Mouse (Mus musculus): ENCODE measurements around the gene Coro1b. TPM values are rescaled to one million over a fixed set of nuclear protein-coding genes. Genes with fewer than 3 reads are reported as not detected.

Coro1b gene
- polyA plus RNA-seq, 1 experiment, result 314 TPM

DNA sequence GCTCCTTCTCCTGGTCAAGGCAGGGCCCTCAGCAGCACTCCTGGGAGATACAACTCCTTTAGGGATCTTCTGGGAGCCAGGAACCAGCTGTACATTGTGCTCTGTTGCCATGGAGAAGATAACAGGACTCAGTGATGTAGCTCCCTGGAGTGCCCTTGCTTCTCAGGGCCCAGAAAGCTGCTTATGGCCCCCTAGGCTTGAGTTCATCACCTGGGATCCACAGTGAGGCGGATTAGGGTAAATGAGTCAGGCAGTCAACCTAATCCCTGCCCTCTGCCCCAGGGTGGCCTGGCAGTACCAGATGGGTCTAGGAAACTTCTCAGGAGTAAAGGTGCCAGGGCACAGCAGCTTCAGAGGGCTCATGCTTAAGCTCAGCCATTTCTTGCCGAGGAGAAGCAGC, 9.0 kb upstream of the Coro1b start, which contains the start of gene Gpr152:
Gene Gpr152, plus strand, starts transcription at position 342 of the 400 bp plus-strand sequence.
- peaks cover 32% of the 10 kb centered on the region for H3K4me1 ChIP-seq (ENCODE audit: control insufficient read depth, insufficient read depth, low read length)
- H3K4me3 ChIP-seq (ENCODE audit: insufficient read depth, low read length), result no peak within 1 kb of the TSS
- TF ChIP-seq POLR2A (IDR thresholded peaks at IDR 0.05; ENCODE audit: borderline replicate concordance, low read depth, low read length), result no peak
- no peak for TF ChIP-seq CTCF (IDR thresholded peaks at IDR 0.05; ENCODE audit: low read depth, low read length)
- H3K27ac ChIP-seq (ENCODE audit: insufficient read depth, low read depth, low read length), result no peak within 1 kb of the TSS

DNA sequence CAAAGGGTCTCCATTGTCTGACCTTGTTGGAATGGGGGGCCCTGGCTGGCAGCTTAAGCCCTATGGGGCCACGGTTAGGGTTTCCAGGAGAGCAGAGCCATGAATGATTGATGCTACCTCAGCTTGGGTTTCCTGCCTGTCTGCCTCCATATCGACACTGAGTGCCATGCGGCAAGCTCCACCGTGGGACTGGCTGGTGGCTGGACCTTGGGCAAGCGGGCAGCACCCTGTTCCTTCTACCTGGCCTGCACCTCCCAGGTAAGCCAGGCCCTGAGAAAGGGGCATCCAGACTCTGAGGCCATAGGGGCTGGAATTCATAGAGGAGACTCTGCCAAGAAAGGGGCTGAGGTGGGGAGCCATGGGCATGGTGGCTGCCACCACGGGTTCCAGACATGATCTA, 8.3 kb upstream of the Coro1b start:
- Histone ChIP-seq H3K4me3 (ENCODE audit: insufficient read depth, low read length) (no peak overlapping the region), H3K4me1 (ENCODE audit: control insufficient read depth, insufficient read depth, low read length) (peaks cover 34% of the 10 kb centered on the region)
- TF ChIP-seq POLR2A (IDR thresholded peaks at IDR 0.05; ENCODE audit: borderline replicate concordance, low read depth, low read length), result no peak
- TF ChIP-seq CTCF (IDR thresholded peaks at IDR 0.05; ENCODE audit: low read depth, low read length), result no peak

DNA sequence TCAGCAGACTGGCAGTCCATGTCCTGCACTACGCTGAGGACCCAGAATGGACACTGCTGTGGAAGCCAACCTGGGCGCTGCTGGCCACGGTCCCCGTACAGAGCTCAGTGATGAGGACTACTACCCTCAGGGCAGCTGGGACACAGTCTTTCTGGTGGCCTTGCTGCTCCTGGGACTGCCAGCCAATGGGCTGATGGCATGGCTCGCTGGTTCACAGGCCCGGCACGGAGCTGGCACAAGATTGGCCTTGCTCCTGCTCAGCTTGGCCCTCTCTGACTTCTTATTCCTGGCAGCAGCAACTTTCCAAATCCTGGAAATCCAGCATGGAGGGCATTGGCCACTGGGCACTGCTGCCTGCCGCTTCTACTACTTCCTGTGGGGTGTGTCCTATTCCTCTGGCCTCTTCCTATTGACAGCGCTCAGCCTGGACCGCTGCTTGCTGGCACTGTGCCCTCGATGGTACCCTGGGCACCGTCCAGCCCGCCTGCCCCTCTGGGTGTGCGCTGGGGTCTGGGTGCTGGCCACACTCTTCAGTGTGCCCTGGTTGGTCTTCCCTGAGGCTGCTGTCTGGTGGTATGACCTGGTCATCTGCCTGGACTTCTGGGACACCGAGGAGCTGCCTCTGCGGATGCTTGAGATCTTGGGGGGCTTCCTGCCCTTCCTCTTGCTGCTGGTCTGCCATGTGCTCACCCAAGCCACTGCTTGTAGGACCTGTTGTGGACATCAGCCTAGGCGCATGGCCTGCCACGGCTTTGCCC, 5.8 kb upstream of the Coro1b start:
- TF ChIP-seq POLR2A (IDR thresholded peaks at IDR 0.05; ENCODE audit: borderline replicate concordance, low read depth, low read length) (no peak), CTCF (IDR thresholded peaks at IDR 0.05; ENCODE audit: low read depth, low read length) (no peak)
- H3K4me3 ChIP-seq (ENCODE audit: insufficient read depth, low read length), result no peak overlapping the region
- no peak overlapping the region for H3K27ac ChIP-seq (ENCODE audit: insufficient read depth, low read depth, low read length)
- peaks cover 45% of the 10 kb centered on the region for H3K4me1 ChIP-seq (ENCODE audit: control insufficient read depth, insufficient read depth, low read length)

More for the DNA sequence above, 8.3 kb upstream of the Coro1b start:
- H3K27ac ChIP-seq (ENCODE audit: insufficient read depth, low read depth, low read length), result no peak overlapping the region

DNA sequence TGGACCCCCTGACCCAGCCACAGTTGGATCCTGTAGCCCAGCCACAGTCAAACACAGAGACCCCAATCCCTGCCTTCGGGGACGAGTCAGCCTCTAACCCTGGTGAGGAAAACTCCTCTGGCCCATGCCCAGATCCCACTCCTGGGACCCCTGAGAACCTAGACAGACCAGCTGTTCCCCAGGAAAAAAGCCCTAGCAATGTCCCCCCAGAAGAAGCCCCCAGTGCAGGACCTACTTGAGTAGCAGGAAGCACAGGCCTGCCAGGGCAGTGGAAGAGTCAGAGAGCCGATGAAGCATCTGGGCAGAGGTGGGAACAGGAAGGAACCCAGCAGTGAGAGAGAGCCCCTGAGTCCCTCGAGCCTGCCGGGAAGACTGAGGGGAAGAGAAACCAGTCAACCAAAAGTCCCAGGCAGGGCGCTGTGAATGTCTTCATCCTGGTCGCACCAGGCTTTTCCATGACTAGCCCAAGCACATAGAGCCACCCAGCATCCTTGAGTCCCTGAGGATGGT, 4.6 kb upstream of the Coro1b start, which contains the start of gene Cabp4:
Gene Cabp4, minus strand, starts transcription at position 275 of the 510 bp plus-strand sequence.
- Histone ChIP-seq H3K27ac (ENCODE audit: insufficient read depth, low read depth, low read length) (peak within 1 kb of the TSS; percentile 70), H3K4me3 (ENCODE audit: insufficient read depth, low read length) (no peak within 1 kb of the TSS), H3K4me1 (ENCODE audit: control insufficient read depth, insufficient read depth, low read length) (peaks cover 46% of the 10 kb centered on the region)
- TF ChIP-seq POLR2A (IDR thresholded peaks at IDR 0.05; ENCODE audit: borderline replicate concordance, low read depth, low read length) (no peak), CTCF (IDR thresholded peaks at IDR 0.05; ENCODE audit: low read depth, low read length) (no peak)

DNA sequence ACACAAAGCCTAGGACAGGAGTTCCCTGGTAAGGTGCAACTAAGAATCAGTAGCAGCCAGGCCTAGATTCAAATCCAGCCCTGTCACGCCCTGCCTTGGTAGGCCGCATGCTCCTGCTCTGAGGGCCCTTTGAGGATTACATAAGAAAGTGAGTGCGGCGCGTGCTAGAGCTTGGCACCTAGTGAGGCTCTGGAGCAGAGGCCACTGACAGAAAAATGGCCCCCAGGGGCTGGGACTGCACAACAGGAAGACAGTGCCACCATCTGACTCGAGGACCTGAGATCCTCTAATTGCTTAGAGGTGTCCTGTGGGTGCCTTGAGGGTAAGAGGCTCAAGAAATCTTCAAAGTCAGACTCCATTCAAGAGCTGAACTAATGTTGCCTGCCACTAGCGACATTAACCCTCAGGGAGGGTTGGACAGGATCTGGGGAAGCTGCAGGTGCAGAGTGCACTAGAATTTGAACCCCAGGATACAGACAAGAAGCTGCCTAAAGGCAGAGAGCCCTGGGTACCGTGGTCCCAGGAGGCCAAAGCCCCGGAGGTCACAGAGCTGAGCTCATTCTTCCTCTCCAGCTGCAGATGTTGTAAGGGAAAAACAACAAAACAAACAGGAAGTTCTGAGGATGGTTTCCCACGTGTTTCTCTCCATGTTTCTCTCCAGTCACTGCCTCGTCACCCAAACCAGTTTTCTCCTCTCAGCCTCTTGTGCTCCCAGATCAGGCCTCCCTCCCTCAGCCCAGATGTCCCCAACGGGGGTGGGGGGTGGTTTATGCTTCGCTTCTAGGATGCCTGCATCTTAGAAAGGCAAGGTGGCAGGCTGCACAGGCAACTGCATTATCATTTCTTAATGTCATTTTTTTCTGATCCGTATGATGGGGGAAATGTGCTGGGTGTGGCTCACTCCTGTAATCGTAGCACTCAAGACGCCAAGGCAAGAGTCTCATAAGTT, 3.6 kb upstream of the Coro1b start:
- Histone ChIP-seq H3K4me1 (ENCODE audit: control insufficient read depth, insufficient read depth, low read length) (peaks cover 49% of the 10 kb centered on the region), H3K27ac (ENCODE audit: insufficient read depth, low read depth, low read length) (peak overlapping the region; percentile 70), H3K4me3 (ENCODE audit: insufficient read depth, low read length) (no peak overlapping the region)
- TF ChIP-seq POLR2A (IDR thresholded peaks at IDR 0.05; ENCODE audit: borderline replicate concordance, low read depth, low read length) (no peak), CTCF (IDR thresholded peaks at IDR 0.05; ENCODE audit: low read depth, low read length) (no peak)

DNA sequence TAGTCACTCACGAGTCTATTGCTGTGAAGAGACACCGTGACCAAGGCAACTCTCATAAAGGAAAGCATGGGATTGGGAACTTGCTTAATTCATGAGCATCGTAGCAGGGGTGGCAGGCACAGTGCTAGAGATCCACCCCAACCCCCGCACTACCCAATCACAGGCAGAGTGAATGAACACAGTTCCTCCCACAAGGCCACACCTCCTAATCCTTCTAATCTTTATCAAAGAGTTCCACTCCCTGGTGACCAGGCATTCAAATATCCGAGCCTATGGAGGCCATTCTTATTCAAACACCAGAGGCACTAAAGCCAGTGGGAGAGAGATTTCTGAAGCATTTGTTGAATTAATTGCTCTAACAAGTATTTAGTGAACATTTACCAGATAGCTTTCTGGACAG, 2.5 kb upstream of the Coro1b start:
- H3K4me3 ChIP-seq (ENCODE audit: insufficient read depth, low read length), result no peak overlapping the region
- 0 out of 2 replicates have a peak overlapping the region, but pooled peaks have one; percentile 9 for H3K27ac ChIP-seq (ENCODE audit: insufficient read depth, low read depth, low read length)
- no peak for TF ChIP-seq CTCF (IDR thresholded peaks at IDR 0.05; ENCODE audit: low read depth, low read length)
- TF ChIP-seq POLR2A (IDR thresholded peaks at IDR 0.05; ENCODE audit: borderline replicate concordance, low read depth, low read length), result no peak
- peaks cover 54% of the 10 kb centered on the region for H3K4me1 ChIP-seq (ENCODE audit: control insufficient read depth, insufficient read depth, low read length)

DNA sequence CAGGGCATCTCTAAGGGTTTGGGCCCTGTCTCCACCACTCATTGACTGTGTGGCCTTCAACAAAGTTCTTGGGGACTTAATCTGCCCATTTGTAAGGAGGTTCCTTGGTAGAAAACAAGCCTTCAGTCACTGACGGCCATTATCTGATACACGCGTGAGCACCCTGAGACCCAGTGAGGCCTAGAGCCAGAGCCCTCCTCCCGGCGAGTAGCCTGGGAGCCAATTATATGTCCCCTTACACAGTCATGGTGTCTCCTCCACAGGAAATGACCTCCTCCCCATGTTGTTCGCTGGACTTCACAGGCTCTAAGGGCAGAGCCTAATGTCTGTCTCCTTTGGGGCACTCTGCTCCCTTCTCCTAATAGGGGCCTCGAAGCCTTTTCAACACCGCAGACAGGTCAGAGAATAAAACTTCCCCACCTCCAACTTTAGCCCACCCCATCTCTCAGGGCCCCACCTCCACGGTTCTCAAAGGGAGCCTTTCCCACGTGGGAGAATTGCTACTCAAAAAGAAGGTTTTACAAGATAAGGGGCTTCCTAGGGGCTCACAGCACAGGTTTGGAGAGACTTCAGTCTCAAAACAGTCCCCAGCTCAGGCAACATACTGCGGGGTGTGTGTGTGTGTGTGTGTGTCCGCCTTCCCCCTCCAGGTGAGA, 1.9 kb upstream of the Coro1b start:
- peak overlapping the region; percentile 67 for H3K27ac ChIP-seq (ENCODE audit: insufficient read depth, low read depth, low read length)
- TF ChIP-seq POLR2A (IDR thresholded peaks at IDR 0.05; ENCODE audit: borderline replicate concordance, low read depth, low read length), result no peak
- no peak for TF ChIP-seq CTCF (IDR thresholded peaks at IDR 0.05; ENCODE audit: low read depth, low read length)
- H3K4me3 ChIP-seq (ENCODE audit: insufficient read depth, low read length), result no peak overlapping the region
- peaks cover 54% of the 10 kb centered on the region for H3K4me1 ChIP-seq (ENCODE audit: control insufficient read depth, insufficient read depth, low read length)

DNA sequence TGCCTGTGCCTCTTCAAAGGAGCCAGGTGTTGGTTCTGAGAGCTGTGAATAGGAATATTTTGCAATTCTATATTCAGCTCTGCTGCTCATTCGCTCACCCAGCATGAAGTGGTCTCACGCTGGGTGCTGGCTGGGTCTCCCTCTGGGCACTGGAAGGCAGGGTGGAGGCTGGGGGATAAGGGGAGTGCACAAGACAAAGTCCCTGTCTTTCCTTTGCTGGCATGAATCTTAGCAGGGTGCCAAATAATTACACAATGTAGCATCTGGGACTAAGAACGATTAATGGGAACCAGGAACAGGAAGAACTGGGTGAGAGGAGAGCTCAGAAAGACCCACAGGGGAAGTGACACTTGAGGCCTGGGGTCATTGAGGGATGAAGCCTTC, 1.4 kb upstream of the Coro1b start:
- TF ChIP-seq CTCF (IDR thresholded peaks at IDR 0.05; ENCODE audit: low read depth, low read length) (no peak), POLR2A (IDR thresholded peaks at IDR 0.05; ENCODE audit: borderline replicate concordance, low read depth, low read length) (no peak)

More for the DNA sequence above, 1.4 kb upstream of the Coro1b start:
- H3K4me1 ChIP-seq (ENCODE audit: control insufficient read depth, insufficient read depth, low read length), result peaks cover 54% of the 10 kb centered on the region
- no peak overlapping the region for H3K4me3 ChIP-seq (ENCODE audit: insufficient read depth, low read length)
- peak overlapping the region; percentile 67 for H3K27ac ChIP-seq (ENCODE audit: insufficient read depth, low read depth, low read length)
